Mouse (Mus musculus): ENCODE results near the gene Cacna2d3. TPM values are rescaled to one million over a fixed set of nuclear protein-coding genes. Genes with fewer than 3 reads are reported as not detected.

Cacna2d3 gene
- 0.06 TPM for polyA plus RNA-seq (2021)

DNA sequence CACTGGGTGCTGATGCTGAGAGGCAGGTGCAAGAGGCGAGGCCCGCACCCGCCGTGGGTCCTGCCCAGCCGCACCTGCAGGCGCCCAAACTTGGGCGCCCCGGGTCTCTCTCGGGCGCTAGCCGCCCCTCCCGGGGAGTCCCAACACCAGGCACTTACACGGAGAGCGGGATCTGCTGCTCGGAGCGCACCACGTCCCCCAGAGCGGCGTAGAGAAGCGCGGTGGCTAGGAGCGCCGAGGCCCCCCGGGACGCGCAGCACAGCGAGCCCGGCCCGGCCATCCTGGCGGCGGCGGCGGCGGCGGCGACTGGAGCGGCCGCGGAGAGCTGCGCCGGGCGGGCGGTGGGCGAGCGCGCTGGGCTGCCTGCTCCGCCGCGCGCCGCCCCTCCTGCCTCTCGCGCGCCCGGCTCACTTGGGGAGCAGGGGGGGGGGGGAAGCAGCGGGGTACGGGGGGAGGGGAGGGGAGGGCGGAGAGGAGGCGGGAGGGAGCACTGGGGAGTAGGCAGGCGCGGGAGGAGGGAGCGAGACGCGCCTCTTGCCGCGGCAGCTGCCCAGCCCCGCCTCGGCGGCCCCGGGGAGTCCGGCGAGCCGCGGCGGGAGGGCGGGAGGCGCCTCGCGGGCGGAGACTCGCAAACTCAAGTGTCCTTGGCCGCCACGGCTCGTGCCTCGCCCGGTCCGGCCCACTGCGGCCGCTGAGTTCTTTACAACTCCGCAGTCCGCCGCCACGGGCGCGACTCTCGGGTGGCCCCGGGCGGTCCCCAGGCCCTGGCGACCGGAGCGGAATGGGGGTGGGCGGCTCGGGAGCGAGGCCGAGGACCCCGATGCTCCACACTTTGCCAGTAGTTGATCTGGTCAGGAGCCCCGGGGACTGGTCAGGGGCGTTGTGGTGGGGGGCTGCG is at the start of gene Cacna2d3:
TSS of gene Cacna2d3 (minus strand) at position 377 of the 898 bp plus-strand sequence.
- ATAC-seq = peak; percentile 55
- TF ChIP-seq CTCF (IDR thresholded peaks at IDR 0.05) = no peak
- no peak for DNase-seq (ENCODE audit: low read depth, low spot score)
- in situ Hi-C loops (cut with MboI; ENCODE audit: low pct_unique_long_range_greater_than_20kb) = loop anchor here (25.0 kb wide), 1 partner anchor 216 kb away; no protein-coding TSS in a partner anchor
- ChIA-PET POLR2A (no interaction called here), CTCF (no interaction called here)
- H3K27me3 ChIP-seq = peaks cover 25% of the 10 kb centered on the region

DNA sequence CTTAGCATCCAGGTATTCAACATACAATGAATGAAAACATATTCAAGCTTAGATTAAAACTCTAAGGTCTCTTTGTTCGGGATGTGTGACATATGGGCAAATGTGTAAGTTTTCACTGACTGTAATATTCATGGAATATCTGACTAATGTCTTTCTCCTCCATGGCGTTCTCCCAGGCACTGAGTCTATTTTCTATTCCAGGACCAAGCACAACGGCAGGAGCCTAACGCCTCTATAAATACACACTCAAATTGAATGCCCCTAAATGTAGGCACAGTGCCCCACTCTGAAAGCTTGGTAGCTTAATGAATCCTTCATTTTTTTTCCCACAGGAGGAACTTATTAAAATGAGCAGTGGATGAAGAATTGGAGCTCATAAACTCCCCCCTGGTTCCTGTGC is 47.8 kb upstream of the Cacna2d3 start:
- TF ChIP-seq CTCF (IDR thresholded peaks at IDR 0.05) = no peak
- in situ Hi-C loops (cut with MboI; ENCODE audit: low pct_unique_long_range_greater_than_20kb) = no loop called here
- ATAC-seq (no peak), DNase-seq (ENCODE audit: low read depth, low spot score) (no peak)
- CTCF ChIA-PET = no interaction called here
- POLR2A ChIA-PET = no interaction called here
- H3K27me3 ChIP-seq = no peaks in the 10 kb centered on the region

DNA sequence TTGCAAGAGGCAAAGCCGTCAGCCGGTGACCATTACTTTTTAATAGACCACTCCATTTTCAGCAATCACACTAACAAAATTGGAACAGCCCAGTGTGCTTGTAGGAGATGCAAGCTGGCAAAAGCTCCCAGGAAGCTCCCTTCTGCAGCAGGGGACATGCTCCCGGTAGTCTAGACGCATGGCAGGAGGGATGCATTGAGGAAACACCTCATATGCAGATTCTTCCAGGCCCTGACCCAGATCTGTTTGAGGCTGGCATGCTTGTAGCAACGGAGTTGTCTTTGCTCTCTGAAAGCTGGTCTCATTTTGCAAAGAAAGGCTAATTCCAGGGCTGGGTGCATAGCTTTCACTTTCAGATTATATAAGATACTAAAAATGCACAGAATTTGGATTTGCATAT is 31.2 kb upstream of the Cacna2d3 start:
- ChIA-PET POLR2A (no interaction called here), CTCF (no interaction called here)
- TF ChIP-seq CTCF (IDR thresholded peaks at IDR 0.05) = no peak
- ATAC-seq = no peak
- no peak for DNase-seq (ENCODE audit: low read depth, low spot score)
- in situ Hi-C loops (cut with MboI; ENCODE audit: low pct_unique_long_range_greater_than_20kb) = no loop called here
- H3K27me3 ChIP-seq = peaks cover 2% of the 10 kb centered on the region

DNA sequence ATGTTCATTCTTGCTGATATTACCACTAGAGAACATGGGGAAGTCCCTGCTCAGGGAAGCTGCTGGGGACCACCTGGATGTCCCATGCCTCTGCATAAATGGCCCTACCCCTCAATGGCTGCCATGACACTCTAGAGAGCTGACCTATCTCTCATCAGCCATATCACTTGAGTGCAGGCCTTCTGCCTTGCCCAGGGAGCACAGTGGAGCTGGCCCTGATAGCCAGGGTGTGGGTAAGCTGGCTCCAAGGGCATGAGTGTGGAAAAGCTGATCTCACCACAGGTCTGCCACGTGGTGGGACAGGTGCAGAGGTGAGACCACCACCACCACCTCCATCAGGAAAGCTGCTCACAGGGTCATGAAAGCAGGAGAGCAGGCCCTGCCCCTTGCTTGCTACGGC is 17.1 kb upstream of the Cacna2d3 start:
- POLR2A ChIA-PET = no interaction called here
- no peak for TF ChIP-seq CTCF (IDR thresholded peaks at IDR 0.05)

DNA sequence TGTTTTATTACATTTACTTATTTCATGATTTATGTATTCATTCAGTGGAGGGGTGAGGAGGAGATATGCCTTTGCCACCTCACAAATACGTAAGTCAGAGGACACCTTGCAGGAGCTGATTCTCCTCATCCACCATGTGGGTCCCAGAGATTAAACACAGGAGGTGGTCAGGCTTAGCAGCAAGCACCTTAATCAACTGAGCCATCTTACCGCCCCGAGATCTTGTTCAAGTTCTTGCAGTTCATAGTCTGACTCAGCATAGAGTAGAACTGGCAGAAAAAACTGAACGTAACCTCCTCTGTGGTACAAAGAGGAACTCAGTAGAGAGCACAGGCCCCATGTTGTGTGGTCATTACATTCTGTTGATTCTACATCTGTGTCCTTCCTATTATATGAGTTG is 8.6 kb upstream of the Cacna2d3 start:
- H3K27me3 ChIP-seq = peaks cover 4% of the 10 kb centered on the region
- ATAC-seq (no peak), DNase-seq (ENCODE audit: low read depth, low spot score) (no peak)
- POLR2A ChIA-PET = no interaction called here
- TF ChIP-seq CTCF (IDR thresholded peaks at IDR 0.05) = no peak
- CTCF ChIA-PET = no interaction called here
- in situ Hi-C loops (cut with MboI; ENCODE audit: low pct_unique_long_range_greater_than_20kb) = no loop called here

More for the DNA sequence above, 17.1 kb upstream of the Cacna2d3 start:
- DNase-seq (ENCODE audit: low read depth, low spot score) (no peak), ATAC-seq (no peak)
- in situ Hi-C loops (cut with MboI; ENCODE audit: low pct_unique_long_range_greater_than_20kb) = no loop called here
- CTCF ChIA-PET = no interaction called here
- no peaks in the 10 kb centered on the region for H3K27me3 ChIP-seq

DNA sequence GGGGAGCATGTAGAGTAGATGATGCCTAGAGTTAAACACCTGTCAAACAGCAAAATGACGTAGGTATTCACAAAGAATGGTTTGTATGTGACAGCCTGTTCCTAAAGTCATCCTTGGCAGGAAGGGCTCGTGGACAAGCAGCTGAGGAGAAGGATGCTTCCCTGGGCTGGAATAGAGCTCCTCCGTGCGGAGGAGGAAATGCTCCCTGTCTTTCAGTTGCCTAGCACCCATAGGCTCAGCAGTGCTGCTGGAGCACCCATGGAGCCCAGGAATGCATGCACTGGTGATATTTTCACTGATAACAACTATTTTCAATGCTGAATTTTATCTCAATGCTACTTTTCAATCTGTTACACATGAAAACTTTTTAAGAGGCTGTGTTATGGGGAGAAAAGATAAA is 7.3 kb upstream of the Cacna2d3 start:
- in situ Hi-C loops (cut with MboI; ENCODE audit: low pct_unique_long_range_greater_than_20kb) = no loop called here
- peaks cover 4% of the 10 kb centered on the region for H3K27me3 ChIP-seq
- no peak for TF ChIP-seq CTCF (IDR thresholded peaks at IDR 0.05)
- ATAC-seq (no peak), DNase-seq (ENCODE audit: low read depth, low spot score) (no peak)
- ChIA-PET POLR2A (no interaction called here), CTCF (no interaction called here)

DNA sequence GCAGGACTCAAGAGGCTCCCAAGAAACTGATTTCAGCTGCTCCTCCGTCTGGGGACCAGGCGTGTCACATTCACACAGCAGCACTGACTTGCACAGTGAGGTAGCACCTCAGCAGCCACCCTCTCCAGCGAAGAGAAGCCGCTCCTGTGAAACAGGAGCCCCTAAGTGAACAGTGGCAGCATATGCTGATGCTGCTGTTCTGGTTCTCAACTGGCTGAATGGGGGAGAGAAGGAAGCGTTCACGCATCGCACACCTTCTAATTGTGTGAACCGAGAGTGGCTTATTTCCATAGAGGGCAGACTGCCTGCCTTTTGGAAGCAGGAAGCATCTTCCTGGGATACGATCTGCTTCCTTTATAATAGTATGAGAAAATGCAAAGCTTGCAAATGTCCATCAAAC is 5.9 kb upstream of the Cacna2d3 start:
- no peak for TF ChIP-seq CTCF (IDR thresholded peaks at IDR 0.05)
- DNase-seq (ENCODE audit: low read depth, low spot score) (no peak), ATAC-seq (no peak)
- H3K27me3 ChIP-seq = peaks cover 8% of the 10 kb centered on the region
- in situ Hi-C loops (cut with MboI; ENCODE audit: low pct_unique_long_range_greater_than_20kb) = no loop called here
- ChIA-PET CTCF (no interaction called here), POLR2A (no interaction called here)

DNA sequence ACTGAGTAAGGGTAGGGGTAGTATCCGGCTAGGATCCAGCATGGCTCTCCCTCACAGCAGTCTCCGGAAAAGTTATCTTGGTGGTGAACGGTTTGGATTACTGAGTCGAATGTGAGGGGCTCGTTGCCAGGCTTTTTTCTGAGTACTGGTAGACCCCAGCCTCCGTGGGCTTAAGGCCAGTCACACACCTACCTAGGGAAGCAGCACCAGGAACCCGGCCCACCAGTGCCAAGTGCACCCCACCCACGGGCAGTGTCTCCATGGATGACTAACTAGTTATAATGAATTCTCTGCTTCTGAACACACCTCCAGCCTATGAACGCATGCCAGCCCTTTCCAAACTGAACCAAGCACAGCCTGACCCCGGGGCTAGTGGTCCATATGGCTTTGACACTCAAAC is 1.6 kb upstream of the Cacna2d3 start:
- POLR2A ChIA-PET = no interaction called here
- in situ Hi-C loops (cut with MboI; ENCODE audit: low pct_unique_long_range_greater_than_20kb) = loop anchor here (25.0 kb wide), 1 partner anchor 214 kb away; no protein-coding TSS in a partner anchor
- H3K27me3 ChIP-seq = peaks cover 17% of the 10 kb centered on the region
- ATAC-seq = no peak
- no peak for DNase-seq (ENCODE audit: low read depth, low spot score)
- TF ChIP-seq CTCF (IDR thresholded peaks at IDR 0.05) = no peak
- CTCF ChIA-PET = no interaction called here

DNA sequence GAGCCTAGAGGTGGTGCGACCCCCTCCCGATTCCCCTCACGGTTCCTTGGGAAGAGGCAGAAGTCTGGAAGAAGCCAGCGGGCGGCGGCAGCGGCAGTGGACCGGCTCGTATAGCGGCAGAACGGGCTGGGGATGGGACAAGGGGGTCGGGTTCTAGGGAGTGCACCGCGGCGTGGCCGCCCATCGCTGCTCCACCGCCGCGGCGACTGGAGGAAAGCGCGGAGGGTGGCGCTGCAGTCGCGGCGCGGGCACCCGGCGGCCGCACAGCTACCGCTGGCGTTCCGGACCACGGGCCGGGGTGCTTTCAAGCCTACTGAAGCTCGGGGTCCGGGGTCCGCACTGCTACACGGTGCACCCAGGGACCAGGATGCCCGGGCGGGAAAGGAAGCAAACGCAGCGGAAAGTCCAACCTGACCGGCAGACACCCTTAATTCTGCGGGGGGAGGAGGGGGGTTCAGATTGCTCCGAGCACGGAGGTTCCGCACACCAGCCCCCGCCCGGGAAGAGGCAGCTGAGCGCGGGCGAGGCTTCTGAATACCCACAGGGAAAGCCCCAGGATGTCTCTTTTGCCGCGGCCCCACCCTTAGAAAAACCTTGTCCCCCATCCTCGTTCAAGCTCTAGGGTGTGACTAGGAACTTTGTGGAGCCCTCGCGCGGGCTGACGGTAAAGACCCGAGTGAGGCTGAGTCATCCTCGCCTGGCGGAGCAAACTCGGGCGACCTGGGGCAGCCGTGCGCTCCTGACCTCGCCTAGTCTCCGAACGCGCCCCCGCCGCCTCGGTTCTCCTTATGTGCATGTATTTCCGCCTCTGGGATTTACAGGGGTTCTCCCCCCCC is 940 bp upstream of the Cacna2d3 start:
- DNase-seq (ENCODE audit: low read depth, low spot score) (no peak), ATAC-seq (peak; percentile 60)
- CTCF ChIA-PET = no interaction called here
- TF ChIP-seq CTCF (IDR thresholded peaks at IDR 0.05) = no peak
- H3K27me3 ChIP-seq = peaks cover 21% of the 10 kb centered on the region
- in situ Hi-C loops (cut with MboI; ENCODE audit: low pct_unique_long_range_greater_than_20kb) = loop anchor here (25.0 kb wide), 1 partner anchor 215 kb away; no protein-coding TSS in a partner anchor
- POLR2A ChIA-PET = no interaction called here

DNA sequence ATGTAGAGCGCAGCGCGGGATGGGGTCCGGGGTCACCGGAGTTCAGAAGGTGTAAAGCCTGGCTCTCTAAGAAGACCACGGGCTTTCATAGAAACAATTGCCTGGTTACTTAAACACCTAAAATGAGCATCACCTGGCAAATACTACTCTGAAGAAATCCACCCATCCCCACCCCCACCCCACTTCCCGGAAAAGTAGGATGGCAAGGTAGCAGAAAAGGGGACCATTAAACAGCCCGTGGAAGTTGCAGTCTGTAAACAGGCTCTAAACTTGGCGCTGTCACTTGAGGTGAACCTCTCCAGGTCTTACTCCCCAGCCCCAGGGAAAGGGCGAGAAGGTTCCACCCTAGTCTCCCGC is 555 bp downstream of the Cacna2d3 start:
- in situ Hi-C loops (cut with MboI; ENCODE audit: low pct_unique_long_range_greater_than_20kb) = loop anchor here (25.0 kb wide), 1 partner anchor 216 kb away; no protein-coding TSS in a partner anchor
- ATAC-seq = no peak
- no peak for TF ChIP-seq CTCF (IDR thresholded peaks at IDR 0.05)
- POLR2A ChIA-PET = no interaction called here
- no peak for DNase-seq (ENCODE audit: low read depth, low spot score)
- CTCF ChIA-PET = no interaction called here
- H3K27me3 ChIP-seq = peaks cover 25% of the 10 kb centered on the region

DNA sequence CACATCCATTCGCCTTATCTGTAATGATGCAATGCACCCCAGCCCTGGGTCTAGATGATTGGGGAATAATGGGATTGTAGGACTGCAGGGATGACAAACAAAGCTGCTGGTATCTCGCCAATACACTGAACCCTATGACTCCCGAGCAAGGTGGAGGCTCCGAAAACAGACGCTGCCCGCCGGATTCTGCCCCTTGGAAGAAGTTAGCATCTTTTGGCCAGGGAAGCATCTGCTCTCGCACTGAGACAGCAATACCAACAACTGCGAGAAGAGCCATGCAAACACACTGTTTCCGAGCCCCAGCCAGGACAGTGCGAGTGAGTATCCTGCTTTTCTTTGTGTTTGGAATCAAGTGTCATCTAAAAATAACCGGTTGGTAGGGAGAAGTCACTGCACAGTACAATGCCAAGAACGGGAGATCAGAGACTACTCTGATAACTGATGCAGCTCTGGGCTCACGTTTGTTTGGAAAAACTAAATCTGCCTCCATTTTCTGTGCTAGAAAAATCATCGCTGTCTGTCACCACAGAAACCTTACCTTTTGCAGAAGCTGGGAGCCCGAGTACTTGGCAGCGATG is 1.2 kb downstream of the Cacna2d3 start:
- ChIA-PET POLR2A (no interaction called here), CTCF (no interaction called here)
- in situ Hi-C loops (cut with MboI; ENCODE audit: low pct_unique_long_range_greater_than_20kb) = loop anchor here (25.0 kb wide), 1 partner anchor 217 kb away; no protein-coding TSS in a partner anchor
- ATAC-seq = no peak
- no peak for TF ChIP-seq CTCF (IDR thresholded peaks at IDR 0.05)
- H3K27me3 ChIP-seq = peaks cover 25% of the 10 kb centered on the region
- no peak for DNase-seq (ENCODE audit: low read depth, low spot score)
